Mouse (Mus musculus) testis, adult 2 months (tissue): Measurements from ENCODE around the gene Ccdc163.

ENCODE experiments used
- CTCF ChIP-seq: fragments of 200-500 bp; IDR thresholded peaks from 2 replicates; pipeline ENCODE4 v1.5.1; 2012; ENCODE audit warnings: low read depth, mild to moderate bottlenecking, inconsistent platforms, low read length, moderate library complexity; ENCODE audit not compliant: control insufficient read depth, insufficient read depth, insufficient replicate concordance
- POLR2A ChIP-seq: fragments of 200-500 bp; IDR thresholded peaks from 2 replicates; pipeline ENCODE4 v1.6.1; 2012; ENCODE audit warnings: low read depth, mild to moderate bottlenecking, inconsistent platforms, low read length, moderate library complexity; ENCODE audit not compliant: control insufficient read depth

GRCm38 (mm10) chr4:116780541-116780940, 72.2 kb downstream of the Ccdc163 start:
- TF ChIP-seq CTCF, result no peak
- no peak for TF ChIP-seq POLR2A
